ENCODE assay signal across 11 mouse cellular contexts in the genomic region with DNA sequence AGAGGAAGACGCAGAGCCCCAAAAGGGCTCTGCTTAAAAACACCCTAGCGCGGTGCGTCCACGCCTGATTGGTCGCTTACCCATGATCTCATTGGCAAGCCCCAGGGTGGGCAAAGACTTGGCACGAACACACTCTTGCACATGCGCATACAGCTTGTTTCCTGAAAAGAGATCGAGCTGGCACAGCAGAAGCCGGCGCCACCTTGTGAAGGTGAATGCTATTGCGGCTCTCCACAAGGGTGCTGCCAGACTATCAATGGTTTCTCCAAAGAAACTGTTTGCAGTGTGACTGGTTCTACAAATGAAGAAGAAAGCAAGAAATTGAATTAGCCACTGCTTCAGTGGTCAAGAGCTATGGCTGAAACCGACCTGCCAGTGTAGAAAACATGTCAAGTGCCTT.
DNase-seq lines count a peak whose midpoint lies in the region; ATAC-seq and TF ChIP-seq lines count a peak whose summit lies in the region.
"Had no signal": no experiment of that assay in that cellular context is flagged by ENCODE, and none has a peak within 500 bp of the region (broad histone marks: within the 10 kb centered on the region; RNA-seq: fewer than 3 reads in every experiment).

No protein-coding gene starts in this region.

- TF ChIP-seq CTCF in kidney, postnatal 0 days (IDR thresholded peaks at IDR 0.05; ENCODE audit: low read depth) = peak; percentile 54; the same call in 1 of the 2 replicates
- peak; percentile 59 for TF ChIP-seq CTCF in stomach, postnatal 0 days (IDR thresholded peaks at IDR 0.05; ENCODE audit: low read depth)

- peak; percentile 29 for DNase-seq in adrenal gland, postnatal 10 days
- no peak for DNase-seq in adrenal gland, adult 18-20 months (ENCODE audit: low spot score in 2 of 2)
- no peak for DNase-seq in kidney, postnatal 0 days (ENCODE audit: low spot score)
- DNase-seq in testis, postnatal 10 days (ENCODE audit: low spot score) = peak; percentile 45
- no peak for DNase-seq in testis, postnatal 14 days (ENCODE audit: low spot score)
- peak; percentile 16 for DNase-seq in stomach, postnatal 0 days (ENCODE audit: low spot score)
- no peak for DNase-seq in c-Kit-positive CD71-positive TER-119-positive erythroid progenitor cells, embryonic 14.5 days (ENCODE audit: low spot score)
- DNase-seq: layer of hippocampus, adult 9-11 months had no signal

- WGBS in kidney, postnatal 0 days = 82% methylated on average over 13 of the region's 13 CpGs
- WGBS in kidney, embryonic 14.5 days = 83% methylated on average over 13 of the region's 13 CpGs
- WGBS in stomach, postnatal 0 days = 76% methylated on average over 13 of the region's 13 CpGs

- no peak overlapping the region for H3K4me3 ChIP-seq in kidney, postnatal 0 days (replicated peaks; ENCODE audit: low read depth, low read length)
- H3K4me3 ChIP-seq in kidney, embryonic 14.5 days (ENCODE audit: low read length) = no peak overlapping the region
- H3K4me3 ChIP-seq in stomach, postnatal 0 days (ENCODE audit: low read depth, low read length) = no peak overlapping the region
- H3K4me3 ChIP-seq: erythroblast, embryonic 14.5 days; megakaryocyte, embryonic 14.5 days had no signal

- H3K4me1 ChIP-seq in kidney, postnatal 0 days (replicated peaks; ENCODE audit: insufficient read depth, low read length) = no peaks in the 10 kb centered on the region
- no peaks in the 10 kb centered on the region for H3K4me1 ChIP-seq in kidney, embryonic 14.5 days (ENCODE audit: control insufficient read depth, insufficient read depth, low read length)
- no peaks in the 10 kb centered on the region for H3K4me1 ChIP-seq in stomach, postnatal 0 days (replicated peaks; ENCODE audit: control insufficient read depth, insufficient read depth)
- H3K4me1 ChIP-seq: megakaryocyte, embryonic 14.5 days had no signal

- TF ChIP-seq EP300 in stomach, postnatal 0 days (optimal IDR thresholded peaks at IDR 0.05) = no peak

- H3K27me3 ChIP-seq in kidney, postnatal 0 days (ENCODE audit: insufficient read depth, low read length) = no peaks in the 10 kb centered on the region
- no peaks in the 10 kb centered on the region for H3K27me3 ChIP-seq in kidney, embryonic 14.5 days (ENCODE audit: control insufficient read depth, insufficient read depth, low read length)
- no peaks in the 10 kb centered on the region for H3K27me3 ChIP-seq in stomach, postnatal 0 days (ENCODE audit: control insufficient read depth, insufficient read depth, low read length)
- H3K27me3 ChIP-seq: megakaryocyte, embryonic 14.5 days had no signal

- no peak overlapping the region for H3K27ac ChIP-seq in kidney, postnatal 0 days
- H3K27ac ChIP-seq in kidney, embryonic 14.5 days (ENCODE audit: low read depth, low read length) = no peak overlapping the region
- no peak overlapping the region for H3K27ac ChIP-seq in stomach, postnatal 0 days (replicated peaks)

- 0 out of 2 replicates have a peak, but pooled peaks have one; percentile 29 for ATAC-seq in kidney, postnatal 0 days (replicated peaks; ENCODE audit: low FRiP score, low read depth)
- ATAC-seq in kidney, embryonic 14.5 days (ENCODE audit: low FRiP score, low TSS enrichment) = no peak
- no peak for ATAC-seq in stomach, postnatal 0 days (ENCODE audit: low FRiP score, low TSS enrichment)

- H3K9ac ChIP-seq in kidney, postnatal 0 days (ENCODE audit: low read depth, low read length) = no peak overlapping the region
- no peak overlapping the region for H3K9ac ChIP-seq in kidney, embryonic 14.5 days (ENCODE audit: low read depth, low read length)
- no peak overlapping the region for H3K9ac ChIP-seq in stomach, postnatal 0 days (ENCODE audit: low read length)

- no peaks in the 10 kb centered on the region for H3K36me3 ChIP-seq in kidney, postnatal 0 days (ENCODE audit: insufficient read depth, low read length)
- no peaks in the 10 kb centered on the region for H3K36me3 ChIP-seq in kidney, embryonic 14.5 days (ENCODE audit: control insufficient read depth, insufficient read depth, low read length)
- no peaks in the 10 kb centered on the region for H3K36me3 ChIP-seq in stomach, postnatal 0 days (ENCODE audit: control insufficient read depth, insufficient read depth, low read length)

- no peak overlapping the region for H3K4me2 ChIP-seq in kidney, postnatal 0 days (ENCODE audit: low read length)
- no peak overlapping the region for H3K4me2 ChIP-seq in kidney, embryonic 14.5 days (replicated peaks; ENCODE audit: low read depth, low read length)
- no peak overlapping the region for H3K4me2 ChIP-seq in stomach, postnatal 0 days (replicated peaks; ENCODE audit: low read depth)

- no peaks in the 10 kb centered on the region for H3K9me3 ChIP-seq in kidney, postnatal 0 days (replicated peaks; ENCODE audit: low read length)
- H3K9me3 ChIP-seq in kidney, embryonic 14.5 days (ENCODE audit: control insufficient read depth, low read length) = no peaks in the 10 kb centered on the region
- H3K9me3 ChIP-seq in stomach, postnatal 0 days (ENCODE audit: control insufficient read depth, low read length) = no peaks in the 10 kb centered on the region

Comparison
In these comparisons a context has a peak if more than half of its experiments do, and no peak if none do; other contexts are left out.
1. DNase-seq: peak in adrenal gland, postnatal 10 days (single experiment), testis, postnatal 10 days (single experiment) and stomach, postnatal 0 days (single experiment); none in adrenal gland, adult 18-20 months (0 of 2), kidney, postnatal 0 days (single experiment), testis, postnatal 14 days (single experiment) and c-Kit-positive CD71-positive TER-119-positive erythroid progenitor cells, embryonic 14.5 days (single experiment).